Mouse (Mus musculus): ENCODE data around the gene Dnmt3a.

Gene Dnmt3a

GRCm38 (mm10) chr12:3819899-3820298, 14.1 kb downstream of the Dnmt3a start:
- DNase-seq (ENCODE audit: low spot score in 2 of 2): no peak

DNA sequence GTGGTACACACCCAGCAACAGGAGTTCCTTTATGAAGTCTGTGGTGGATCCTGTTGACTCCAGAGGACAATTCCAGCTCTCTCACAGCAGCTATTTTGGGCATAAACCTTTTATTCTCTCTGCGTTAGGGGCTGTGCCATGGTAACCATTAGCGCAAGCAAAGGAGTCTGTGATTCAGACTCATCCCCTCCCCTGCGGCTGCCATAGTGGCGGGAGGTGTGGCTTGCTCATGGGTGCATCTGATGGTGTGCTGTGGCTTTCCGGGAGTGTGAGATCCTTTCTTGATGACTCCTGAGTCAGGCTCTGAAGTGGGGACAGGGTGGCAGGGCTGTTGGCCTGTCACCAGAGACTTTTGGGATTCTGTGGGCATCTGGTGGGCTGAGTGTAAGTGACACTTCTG, 17.6 kb downstream of the Dnmt3a start:
- peak; percentile 65 to 67 for DNase-seq (ENCODE audit: low spot score in 2 of 2)

DNA sequence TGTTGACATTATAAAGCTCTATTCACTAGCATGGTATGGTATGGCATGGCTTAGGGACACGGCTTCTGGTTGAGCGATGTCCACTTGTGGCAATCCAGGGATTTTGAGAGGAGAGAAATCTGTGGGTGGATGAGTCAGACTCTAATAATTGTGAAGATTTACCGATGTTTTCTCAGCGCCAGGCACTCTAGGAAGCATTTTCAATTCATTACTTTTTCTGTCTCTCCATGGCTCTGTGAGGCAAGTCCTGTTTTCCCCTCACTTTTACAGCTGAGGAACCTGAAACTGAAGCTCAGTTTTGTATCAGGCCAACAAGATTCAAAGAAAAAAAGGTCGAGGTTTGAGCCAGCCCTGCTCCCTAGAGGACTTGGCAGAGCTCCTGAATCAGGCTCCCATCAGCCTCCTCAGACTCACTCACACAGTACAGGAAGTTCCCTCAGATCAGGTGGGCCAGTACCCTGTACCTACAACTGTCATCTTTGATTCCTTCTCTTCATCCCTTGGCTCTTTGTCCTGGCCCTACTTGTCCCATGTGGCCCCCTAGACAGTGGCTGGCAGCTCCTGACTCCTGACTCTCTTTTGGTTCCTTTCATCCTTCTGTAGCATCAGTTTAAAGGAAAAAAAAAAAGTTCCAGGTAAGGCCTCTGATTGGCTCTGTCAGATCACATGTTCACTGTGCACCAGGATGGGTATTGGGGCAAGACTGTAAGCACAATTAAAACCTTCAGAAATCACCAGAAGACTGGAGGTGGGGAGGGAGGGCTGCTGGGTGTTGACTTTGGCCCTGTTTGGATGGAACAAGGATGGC, 19.3 kb downstream of the Dnmt3a start:
- no peak for DNase-seq (ENCODE audit: low spot score in 2 of 2)

- no peak for DNase-seq (ENCODE audit: low spot score in 2 of 2)
Observed at GRCm38 (mm10) chr12:3825714-3826080, 19.9 kb downstream of the Dnmt3a start.

GRCm38 (mm10) chr12:3827771-3828170, 22.0 kb downstream of the Dnmt3a start:
- DNase-seq (ENCODE audit: low spot score in 2 of 2): no peak

DNA sequence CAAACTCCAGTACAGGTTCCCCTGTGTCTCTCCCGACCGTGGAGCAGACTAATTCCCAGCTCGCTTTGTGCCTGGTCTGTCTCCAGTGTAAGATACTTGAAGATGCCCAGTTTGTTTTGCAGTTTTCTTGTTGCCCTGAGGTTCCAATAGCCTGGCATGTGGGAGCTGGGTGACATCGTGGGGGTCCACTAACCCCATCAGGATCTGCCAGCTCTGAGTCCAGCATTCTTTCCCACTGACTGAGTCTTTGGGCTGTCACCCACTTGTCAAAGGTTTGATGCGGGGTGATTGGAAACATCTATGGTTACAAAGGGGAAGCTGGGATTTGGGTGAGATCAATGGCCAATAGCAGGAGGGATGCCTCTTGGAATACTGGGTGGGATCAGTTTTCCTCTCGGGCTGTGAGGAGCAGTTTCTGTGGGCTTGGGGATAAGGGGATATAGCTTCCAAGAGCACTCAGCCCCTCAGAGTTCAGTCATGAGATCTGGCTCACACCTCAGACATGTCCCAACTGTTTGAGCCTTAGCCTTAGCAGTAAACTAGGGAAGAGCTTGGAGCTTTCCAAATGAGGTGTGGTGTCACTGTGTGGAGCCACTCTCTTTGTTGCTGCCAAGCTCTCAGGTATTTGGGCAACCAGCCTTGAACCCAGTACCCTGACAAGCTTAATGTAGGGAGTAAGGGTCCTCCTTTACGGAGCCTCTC, 27.4 kb downstream of the Dnmt3a start:
- DNase-seq (ENCODE audit: low spot score in 2 of 2): no peak

GRCm38 (mm10) chr12:3833851-3834273, 28.1 kb downstream of the Dnmt3a start:
- peak; percentile 71 to 75 for DNase-seq (ENCODE audit: low spot score in 2 of 2)

GRCm38 (mm10) chr12:3834373-3835314, 28.8 kb downstream of the Dnmt3a start:
- DNase-seq (ENCODE audit: low spot score in 2 of 2): no peak

DNA sequence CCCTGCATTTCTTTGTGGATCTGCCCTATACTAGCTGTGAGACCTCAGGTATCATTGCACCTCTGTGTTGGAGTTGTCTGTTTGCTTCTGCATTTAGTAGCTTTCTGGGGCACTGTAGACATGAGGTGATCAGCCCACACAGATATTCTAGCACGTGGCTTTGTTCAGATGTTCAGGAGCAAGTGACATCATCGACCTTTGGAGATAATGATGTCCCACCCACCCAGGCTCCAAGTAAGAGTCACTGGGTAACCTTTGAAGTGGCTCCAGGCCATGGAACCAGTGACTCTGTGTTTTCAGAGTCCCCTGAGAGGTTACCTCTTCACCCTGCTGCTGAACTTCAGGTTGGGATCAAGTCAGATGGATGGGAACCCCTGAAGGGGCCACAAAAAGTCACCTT, 29.8 kb downstream of the Dnmt3a start:
- no peak for DNase-seq (ENCODE audit: low spot score in 2 of 2)

GRCm38 (mm10) chr12:3837081-3837832, 31.4 kb downstream of the Dnmt3a start:
- no peak for DNase-seq (ENCODE audit: low spot score in 2 of 2)

GRCm38 (mm10) chr12:3838009-3838408, 32.2 kb downstream of the Dnmt3a start:
- DNase-seq (ENCODE audit: low spot score in 2 of 2): no peak

GRCm38 (mm10) chr12:3839662-3840061, 33.9 kb downstream of the Dnmt3a start:
- no peak for DNase-seq (ENCODE audit: low spot score in 2 of 2)

DNA sequence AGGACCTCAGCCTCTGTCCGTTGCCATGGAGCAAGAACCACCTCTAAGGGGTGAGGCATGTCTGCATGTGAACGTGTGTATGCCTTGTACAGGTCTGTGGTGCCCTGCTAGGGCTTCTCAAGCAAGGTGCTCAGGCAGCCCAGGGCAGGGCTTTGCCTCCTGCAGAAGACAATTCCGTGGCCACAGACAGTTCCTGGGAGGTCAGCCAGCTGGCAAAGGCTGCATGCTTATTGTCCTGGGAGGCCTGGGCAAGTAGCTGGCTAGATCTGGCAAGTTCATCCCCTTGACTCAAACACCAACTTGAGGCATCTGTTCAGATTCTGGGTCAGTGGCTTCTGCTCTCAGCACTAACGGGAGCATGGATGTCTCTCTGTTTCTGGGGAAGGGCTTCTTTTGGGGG, 35.3 kb downstream of the Dnmt3a start:
- DNase-seq (ENCODE audit: low spot score in 2 of 2): no peak

DNA sequence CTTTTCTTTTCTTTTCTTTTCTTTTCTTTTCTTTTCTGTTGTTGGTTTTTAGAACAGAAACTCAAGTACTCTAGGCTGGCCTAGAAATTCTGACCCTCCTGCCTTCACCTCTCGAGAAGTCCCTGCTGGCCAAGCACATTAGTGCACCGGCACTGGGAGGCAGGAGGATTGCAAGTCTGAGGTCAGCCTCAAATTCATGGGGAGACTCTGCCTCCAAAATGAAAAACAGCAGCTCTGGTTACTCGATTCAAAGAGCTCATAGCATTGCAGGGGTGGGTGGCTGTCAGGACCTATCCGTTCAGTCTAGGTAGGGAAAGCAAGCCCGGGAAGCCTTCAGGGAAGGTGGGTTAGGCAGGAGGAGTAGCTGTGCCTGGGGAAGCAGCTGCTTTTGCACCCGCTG, 37.0 kb downstream of the Dnmt3a start:
- DNase-seq (ENCODE audit: low spot score in 2 of 2): no peak

DNA sequence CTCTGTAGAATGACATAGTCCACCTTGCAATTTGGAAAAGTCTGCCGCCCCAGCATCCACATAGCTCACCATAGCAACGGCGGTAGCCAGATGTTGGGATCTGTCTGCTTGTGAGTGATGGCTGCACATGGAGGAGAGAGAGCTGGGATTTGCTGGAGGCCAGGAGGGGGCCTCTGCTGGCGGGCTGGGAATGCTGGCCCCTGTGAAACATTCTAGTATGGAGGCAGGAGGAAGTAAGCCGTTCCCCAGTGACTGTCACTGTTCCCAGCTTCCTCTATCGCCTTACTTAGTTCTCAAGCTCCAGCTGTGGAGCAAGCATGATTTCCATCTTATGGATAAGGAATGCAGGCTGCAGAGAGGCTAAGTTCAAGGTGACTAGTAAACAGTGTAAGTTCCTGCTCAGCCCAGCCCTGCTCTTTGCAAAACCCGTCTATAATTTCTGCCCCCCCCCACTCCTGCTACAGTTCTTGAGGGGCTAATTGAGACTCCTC, 37.6 kb downstream of the Dnmt3a start:
- no peak for DNase-seq (ENCODE audit: low spot score in 2 of 2)

DNA sequence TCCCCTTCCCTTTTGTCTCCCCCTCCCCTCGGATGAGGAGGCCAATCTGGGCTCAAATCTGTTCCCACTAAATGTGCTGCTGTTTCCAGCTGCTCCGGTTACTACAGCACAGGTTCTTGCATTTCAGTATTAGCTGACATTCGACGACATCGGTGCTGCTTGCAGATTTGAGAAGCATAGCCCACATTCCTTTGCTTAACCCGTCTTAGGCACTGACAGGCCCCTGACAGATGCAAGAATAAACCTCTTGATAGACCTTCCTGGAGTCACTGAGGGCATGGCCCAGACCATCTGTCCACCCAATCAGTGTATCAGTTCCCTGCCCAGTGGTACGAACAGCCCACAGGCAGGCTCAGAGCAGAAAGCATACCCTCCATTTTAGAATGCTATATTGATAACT, 38.1 kb downstream of the Dnmt3a start:
- no peak for DNase-seq (ENCODE audit: low spot score in 2 of 2)

- DNase-seq (ENCODE audit: low spot score in 2 of 2): no peak
Observed at GRCm38 (mm10) chr12:3844335-3844734, 38.5 kb downstream of the Dnmt3a start.

GRCm38 (mm10) chr12:3849481-3849880, 43.7 kb downstream of the Dnmt3a start:
- no peak for DNase-seq (ENCODE audit: low spot score in 2 of 2)

DNA sequence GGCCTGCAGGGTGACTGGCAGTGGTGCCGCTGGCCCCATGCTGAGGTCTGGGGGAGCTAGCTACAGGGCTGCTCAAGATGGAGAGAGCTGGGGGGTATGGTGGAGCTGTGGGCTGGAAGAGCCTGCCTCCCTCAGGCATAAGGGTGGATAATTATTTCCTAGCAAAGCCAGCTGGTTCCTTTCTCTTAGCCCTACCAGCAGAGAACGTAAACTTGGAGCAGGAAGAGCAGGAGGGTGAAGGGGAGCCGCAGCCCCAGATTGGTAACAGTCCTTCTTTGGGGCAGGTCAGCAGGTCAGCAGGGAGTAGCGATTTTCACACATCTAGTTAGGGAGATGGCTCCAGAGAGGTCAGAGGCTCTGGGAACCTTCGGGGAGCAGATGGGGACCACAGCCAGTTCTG, 44.4 kb downstream of the Dnmt3a start:
- DNase-seq (ENCODE audit: low spot score in 2 of 2): no peak

DNA sequence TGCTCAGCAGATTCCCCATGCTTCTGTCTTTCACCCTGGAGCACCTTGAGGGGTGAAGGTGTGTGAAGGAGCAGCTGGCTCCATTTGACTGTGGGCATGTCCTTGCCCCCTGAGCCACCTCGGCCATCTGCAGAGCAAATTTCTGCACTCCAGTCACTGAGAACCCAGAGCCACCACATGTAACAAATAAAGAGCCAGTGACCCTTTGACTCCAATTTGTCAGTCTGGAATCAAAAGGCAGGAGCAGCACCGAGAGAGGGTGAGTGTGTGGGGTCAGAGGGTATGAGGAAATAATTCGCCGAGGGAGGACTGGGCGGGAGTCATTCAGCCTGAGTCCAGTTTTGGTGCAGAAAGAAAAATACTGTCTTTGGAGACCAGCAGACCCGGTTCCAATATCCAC, 44.9 kb downstream of the Dnmt3a start:
- no peak for DNase-seq (ENCODE audit: low spot score in 2 of 2)

DNA sequence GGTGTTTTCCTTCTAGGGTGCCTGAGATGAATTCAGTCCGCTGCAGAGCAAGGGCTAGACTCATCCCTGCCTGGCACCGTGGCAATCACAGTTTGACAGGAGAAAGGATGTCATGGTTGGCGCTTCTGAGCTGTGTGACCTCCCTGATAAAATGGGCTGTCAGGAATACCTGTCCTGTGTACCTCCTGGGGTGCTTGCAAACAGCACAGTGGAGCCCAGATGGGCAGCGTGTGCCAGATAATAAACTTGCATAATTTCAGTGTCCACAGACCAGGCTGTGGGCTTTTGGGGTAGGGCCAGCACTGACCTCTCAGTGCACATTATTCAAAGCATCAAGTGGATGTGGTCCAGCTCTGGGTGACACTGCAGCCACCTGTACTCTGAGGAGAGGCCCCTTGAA, 45.4 kb downstream of the Dnmt3a start:
- DNase-seq (ENCODE audit: low spot score in 2 of 2): no peak

Data from frontal cortex, postnatal 36 days (tissue).